Comparison of ENCODE assay signal across 13 mouse cellular contexts in the genomic region with DNA sequence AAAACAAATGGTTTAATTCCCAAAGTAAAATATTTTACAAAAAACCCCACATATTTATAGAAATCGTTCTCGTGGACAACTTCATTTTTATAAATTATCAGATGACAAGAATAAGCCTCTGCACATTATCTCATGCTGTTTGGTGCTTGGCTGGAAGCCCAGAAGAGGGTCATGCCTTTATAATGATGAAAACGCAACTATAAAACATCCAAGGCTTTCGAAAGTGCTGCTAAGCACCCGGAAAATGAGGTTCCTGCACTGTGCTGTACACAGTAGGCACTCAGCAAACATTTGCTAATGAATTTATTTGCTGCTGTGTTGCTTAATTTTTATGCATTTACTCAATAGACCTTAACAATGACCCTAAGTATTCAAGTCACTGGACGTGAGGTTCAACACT.
A peak's percentile ranks its signal among the peaks of the same experiment; 100 is the strongest.
DNase-seq lines count a peak whose midpoint lies in the region; ATAC-seq lines count a peak whose summit lies in the region.
"Had no signal": no experiment of that assay in that cellular context is flagged by ENCODE, and none has a peak within 500 bp of the region (broad histone marks: within the 10 kb centered on the region; RNA-seq: fewer than 3 reads in every experiment).

No protein-coding gene starts in this region.

- WGBS in neural tube, embryonic 13.5 days = 43% methylated on average over 6 of the region's 6 CpGs
- 25% methylated on average over 6 of the region's 6 CpGs for whole genome bisulfite sequencing in neural tube, embryonic 15.5 days

- peak; percentile 27 to 48 for DNase-seq in cerebellum, postnatal 10 days
- DNase-seq in cerebellum, adult 18-20 months = no peak
- peak; percentile 17 to 37 for DNase-seq in layer of hippocampus, adult 18-20 months (ENCODE audit: low spot score in 2 of 2)
- DNase-seq in layer of hippocampus, adult 11-12 months (ENCODE audit: low spot score) = no peak
- peak; percentile 0 for DNase-seq in lung, postnatal 36 days
- DNase-seq in frontal cortex, postnatal 14 days (ENCODE audit: low spot score in 2 of 2) = no peak
- DNase-seq: cerebellum, postnatal 36 days; thymus, adult 18-20 months had no signal

- H3K4me2 ChIP-seq in neural tube, embryonic 13.5 days = no peak overlapping the region
- H3K4me2 ChIP-seq in neural tube, embryonic 15.5 days = no peak overlapping the region

- peak; percentile 72 for ATAC-seq in neural tube, embryonic 13.5 days (ENCODE audit: low read depth)
- ATAC-seq in neural tube, embryonic 15.5 days (ENCODE audit: low FRiP score) = no peak
- ATAC-seq: intestine, postnatal 0 days had no signal

- H3K4me1 ChIP-seq in neural tube, embryonic 13.5 days (replicated peaks) = peaks cover 9% of the 10 kb centered on the region; the same call in 1 of the 2 replicates
- H3K4me1 ChIP-seq in neural tube, embryonic 15.5 days = 0 out of 2 replicates have a peak, but pooled peaks cover 2% of the 10 kb centered on the region

- no peak overlapping the region for H3K4me3 ChIP-seq in neural tube, embryonic 13.5 days
- no peak overlapping the region for H3K4me3 ChIP-seq in neural tube, embryonic 15.5 days (replicated peaks)
- H3K4me3 ChIP-seq: erythroblast, embryonic 14.5 days had no signal

- H3K9me3 ChIP-seq in neural tube, embryonic 13.5 days = no peaks in the 10 kb centered on the region
- no peaks in the 10 kb centered on the region for H3K9me3 ChIP-seq in neural tube, embryonic 15.5 days (replicated peaks)
- H3K9me3 ChIP-seq: G1E had no signal

- no peaks in the 10 kb centered on the region for H3K36me3 ChIP-seq in neural tube, embryonic 13.5 days
- H3K36me3 ChIP-seq in neural tube, embryonic 15.5 days = no peaks in the 10 kb centered on the region
- H3K36me3 ChIP-seq: G1E had no signal

- H3K27ac ChIP-seq in neural tube, embryonic 13.5 days (replicated peaks) = no peak overlapping the region
- no peak overlapping the region for H3K27ac ChIP-seq in neural tube, embryonic 15.5 days (replicated peaks)

- no peaks in the 10 kb centered on the region for H3K27me3 ChIP-seq in neural tube, embryonic 13.5 days
- H3K27me3 ChIP-seq in neural tube, embryonic 15.5 days (replicated peaks) = no peaks in the 10 kb centered on the region

- no peak overlapping the region for H3K9ac ChIP-seq in neural tube, embryonic 13.5 days
- H3K9ac ChIP-seq in neural tube, embryonic 15.5 days (replicated peaks) = no peak overlapping the region

Comparison
In these comparisons a context has a peak if more than half of its experiments do, and no peak if none do; other contexts are left out.
1. DNase-seq: peak in cerebellum, postnatal 10 days (2 of 2), layer of hippocampus, adult 18-20 months (2 of 2) and lung, postnatal 36 days (single experiment); none in cerebellum, adult 18-20 months (0 of 2), layer of hippocampus, adult 11-12 months (single experiment) and frontal cortex, postnatal 14 days (0 of 2).